Mouse (Mus musculus) bone marrow macrophage, adult 2 months (primary cell): Measurements from ENCODE around the gene Ciita.

Experiments
- CTCF ChIP-seq: IDR thresholded peaks from 2 replicates; pipeline ENCODE4 v1.5.1; 2012; ENCODE audit warnings: low read depth, mild to moderate bottlenecking, low read length, moderate library complexity
- POLR2A ChIP-seq: IDR thresholded peaks from 2 replicates; pipeline ENCODE4 v1.6.1; 2012; ENCODE audit warnings: mild to moderate bottlenecking, low read depth, low read length, borderline replicate concordance

DNA sequence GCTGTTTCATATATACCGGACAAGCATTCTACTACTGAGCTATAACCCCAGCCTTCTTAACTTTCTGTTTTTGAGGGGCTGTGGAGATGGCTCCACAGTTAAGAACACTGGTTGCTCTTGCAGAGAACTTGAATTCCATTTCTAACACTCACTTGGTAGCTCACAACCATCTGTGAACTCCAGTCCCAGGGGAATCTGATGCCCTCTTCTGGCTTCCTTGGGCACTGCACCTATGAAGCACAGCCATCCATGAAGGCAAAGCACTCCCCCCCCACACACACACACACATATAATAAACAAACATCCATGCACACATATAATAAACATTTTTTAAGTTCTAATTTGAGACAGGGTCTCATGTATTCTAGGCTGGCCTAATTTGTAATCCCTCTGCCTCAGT, 43.0 kb downstream of the Ciita start:
- TF ChIP-seq CTCF (peak; percentile 41; the same call in 1 of the 2 replicates), POLR2A (no peak)
